Mouse (Mus musculus) MEL (cell line): ENCODE results near the gene Smarcc2. TPM values are rescaled to one million over a fixed set of nuclear protein-coding genes. Genes with fewer than 3 reads are reported as not detected.

Experiments used
- DNase-seq: peaks from one replicate; pipeline ENCODE4 v3.0.0; 2011; ENCODE audit warnings: low read depth, low spot score
- H3K27ac ChIP-seq: 2 replicates; pipeline ENCODE4 v1.5.1; 2012; ENCODE audit warnings: low read depth, mild to moderate bottlenecking, control low read depth, low read length, moderate library complexity; ENCODE audit not compliant: control insufficient read depth
- H3K27me3 ChIP-seq, 2 experiments: fragments of 150-350 bp in 1 of 2; sonication (generic) in 1 of 2; 2 replicates each; pipeline ENCODE4 v1.6.1; 2012; ENCODE audit warnings: low read length in 2 of 2, mild to moderate bottlenecking in 2 of 2, improper control_type of control experiment in 1 of 2, moderate library complexity in 1 of 2; ENCODE audit not compliant: insufficient read depth in 2 of 2, control insufficient read depth in 1 of 2
- H3K36me3 ChIP-seq, 2 experiments: 2 replicates each; pipeline ENCODE4 v1.6.1; 2012 to 2014; ENCODE audit warnings: low read length in 2 of 2, improper control_type of control experiment in 1 of 2, inconsistent platforms in 1 of 2, mild to moderate bottlenecking in 1 of 2; ENCODE audit not compliant: insufficient read depth in 2 of 2, control insufficient read depth in 1 of 2
- H3K4me1 ChIP-seq, 2 experiments: fragments of 150-350 bp in 1 of 2; sonication (generic) in 1 of 2; 2 replicates each; pipeline ENCODE4 v1.6.1; 2012; ENCODE audit warnings: low read length in 2 of 2, improper control_type of control experiment in 1 of 2, mild to moderate bottlenecking in 1 of 2; ENCODE audit not compliant: insufficient read depth in 2 of 2, control insufficient read depth in 1 of 2
- H3K4me3 ChIP-seq, 2 experiments: fragments of 150-350 bp in 1 of 2; sonication (generic) in 1 of 2; 2 replicates each; pipeline ENCODE4 v1.5.1; 2012; ENCODE audit warnings: low read depth in 2 of 2, low read length in 2 of 2, mild to moderate bottlenecking in 2 of 2, moderate library complexity in 2 of 2, control low read depth in 1 of 2, improper control_type of control experiment in 1 of 2; ENCODE audit not compliant: control insufficient read depth in 1 of 2, insufficient read depth in 1 of 2
- H3K79me2 ChIP-seq: 2 replicates; pipeline ENCODE4 v1.6.1; 2012; ENCODE audit warnings: mild to moderate bottlenecking, low read length, moderate library complexity; ENCODE audit not compliant: control insufficient read depth, poor library complexity, insufficient read depth
- H3K9ac ChIP-seq: 2 replicates; pipeline ENCODE4 v1.6.1; 2012; ENCODE audit warnings: low read depth, mild to moderate bottlenecking, control low read depth, low read length, moderate library complexity; ENCODE audit not compliant: control insufficient read depth, poor library complexity, severe bottlenecking
- H3K9me3 ChIP-seq: fragments of 150-350 bp; sonication (generic); replicated peaks from 2 replicates; pipeline ENCODE4 v1.6.1; 2012; ENCODE audit warnings: mild to moderate bottlenecking, low read length, improper control_type of control experiment, moderate library complexity; ENCODE audit not compliant: insufficient read depth
- CHD1 ChIP-seq: IDR thresholded peaks from 2 replicates; pipeline ENCODE4 v1.6.1; 2012; ENCODE audit warnings: low read depth, mild to moderate bottlenecking, inconsistent platforms, low read length, improper control_type of control experiment
- CTCF ChIP-seq, 3 experiments: IDR thresholded peaks in 2 of 3; conservative IDR thresholded peaks in 1 of 3; 2 replicates each; pipeline ENCODE4 v1.5.1; 2011 to 2012; ENCODE audit warnings: low read length in 3 of 3, low read depth in 2 of 3, mild to moderate bottlenecking in 2 of 3, improper control_type of control experiment in 1 of 3, inconsistent platforms in 1 of 3, mixed read lengths in 1 of 3, moderate library complexity in 1 of 3; ENCODE audit not compliant: control insufficient read depth in 1 of 3, insufficient read depth in 1 of 3, poor library complexity in 1 of 3, severe bottlenecking in 1 of 3
- E2F4 ChIP-seq: IDR thresholded peaks from 2 replicates; pipeline ENCODE4 v1.6.1; 2011; ENCODE audit warnings: low read depth, low read length, improper control_type of control experiment, borderline replicate concordance
- ELF1 ChIP-seq: IDR thresholded peaks from 2 replicates; pipeline ENCODE4 v1.6.1; 2014; ENCODE audit warnings: low read depth, mild to moderate bottlenecking, inconsistent platforms, low read length, improper control_type of control experiment, moderate library complexity
- ETS1 ChIP-seq: IDR thresholded peaks from 2 replicates; pipeline ENCODE4 v1.6.1; 2012; ENCODE audit warnings: low read depth, mild to moderate bottlenecking, inconsistent platforms, low read length, improper control_type of control experiment, moderate library complexity
- GABPA ChIP-seq: IDR thresholded peaks from 2 replicates; pipeline ENCODE4 v1.6.1; 2012; ENCODE audit warnings: low read depth, mild to moderate bottlenecking, inconsistent platforms, low read length, improper control_type of control experiment, moderate library complexity
- JUND ChIP-seq: IDR thresholded peaks from 2 replicates; pipeline ENCODE4 v1.6.1; 2011; ENCODE audit warnings: low read depth, mild to moderate bottlenecking, improper control_type of control experiment, low read length
- KAT2A ChIP-seq: conservative IDR thresholded peaks from 2 replicates; pipeline ENCODE4 v1.6.1; 2012; ENCODE audit warnings: low read depth, low read length, improper control_type of control experiment, inconsistent platforms
- MXI1 ChIP-seq: IDR thresholded peaks from 2 replicates; pipeline ENCODE4 v1.6.1; 2011; ENCODE audit warnings: mild to moderate bottlenecking, low read depth, low read length, improper control_type of control experiment
- MYC ChIP-seq: IDR thresholded peaks from 2 replicates; pipeline ENCODE4 v1.6.1; 2011; ENCODE audit warnings: low read depth, mild to moderate bottlenecking, low read length, improper control_type of control experiment, moderate library complexity
- POLR2A ChIP-seq, 2 experiments: IDR thresholded peaks; 2 replicates each; pipeline ENCODE4 v1.6.1; 2011 to 2012; ENCODE audit warnings: low read length in 2 of 2, mild to moderate bottlenecking in 2 of 2, control low read depth in 1 of 2, improper control_type of control experiment in 1 of 2, low read depth in 1 of 2, moderate library complexity in 1 of 2; ENCODE audit not compliant: control insufficient read depth in 1 of 2, insufficient read depth in 1 of 2, poor library complexity in 1 of 2
- POLR2AphosphoS2 ChIP-seq: IDR thresholded peaks from 2 replicates; pipeline ENCODE4 v1.6.1; 2011; ENCODE audit warnings: low read length, improper control_type of control experiment
- RAD21 ChIP-seq: IDR thresholded peaks from 2 replicates; pipeline ENCODE4 v1.6.1; 2011; ENCODE audit warnings: mild to moderate bottlenecking, low read depth, low read length, improper control_type of control experiment
- SMC3 ChIP-seq: IDR thresholded peaks from 2 replicates; pipeline ENCODE4 v1.6.1; 2011; ENCODE audit warnings: low read depth, low read length, improper control_type of control experiment
- TBP ChIP-seq: IDR thresholded peaks from 2 replicates; pipeline ENCODE4 v1.8.0; 2011; ENCODE audit warnings: low read depth, low read length, improper control_type of control experiment
- UBTF ChIP-seq: IDR thresholded peaks from 2 replicates; pipeline ENCODE4 v1.6.1; 2012; ENCODE audit warnings: low read depth, mild to moderate bottlenecking, inconsistent platforms, low read length, improper control_type of control experiment, moderate library complexity, borderline replicate concordance; ENCODE audit not compliant: insufficient read depth
- USF1 ChIP-seq: IDR thresholded peaks from 2 replicates; pipeline ENCODE4 v1.6.1; 2014; ENCODE audit warnings: low read depth, mild to moderate bottlenecking, inconsistent platforms, low read length, improper control_type of control experiment, moderate library complexity
- USF2 ChIP-seq, 2 experiments: IDR thresholded peaks; 2 replicates each; pipeline ENCODE4 v1.6.1; 2011 to 2012; ENCODE audit warnings: improper control_type of control experiment in 2 of 2, low read length in 2 of 2, borderline replicate concordance in 1 of 2, inconsistent platforms in 1 of 2, low read depth in 1 of 2, mild to moderate bottlenecking in 1 of 2; ENCODE audit not compliant: insufficient read depth in 1 of 2
- ZC3H11A ChIP-seq: IDR thresholded peaks from 2 replicates; pipeline ENCODE4 v1.6.1; 2012; ENCODE audit warnings: low read depth, mild to moderate bottlenecking, inconsistent platforms, low read length, improper control_type of control experiment
- ZNF384 ChIP-seq: IDR thresholded peaks from 2 replicates; pipeline ENCODE4 v1.6.1; 2012; ENCODE audit warnings: low read depth, mild to moderate bottlenecking, inconsistent platforms, low read length, improper control_type of control experiment
- polyA plus RNA-seq, 2 experiments: library from polyadenylated mRNA; stranded (reverse) in 1 of 2; unstranded in 1 of 2; fragments of >175 nt in 1 of 2; fragments of >200 nt in 1 of 2; gene quantifications; 2 replicates each; pipeline versions ENCODE4 v1.2.1 to v1.2.4; 2012; ENCODE audit warnings: low replicate concordance in 2 of 2, low read depth in 1 of 2; ENCODE audit not compliant: insufficient read length in 2 of 2, insufficient read depth in 1 of 2, missing spikeins in 1 of 2
- total RNA-seq: library from RNA; depleted of rRNA; stranded (reverse); fragments of 300-350 nt; gene quantifications from 2 replicates; pipeline ENCODE4 v1.2.3, GENCODE M21; 2012

The Smarcc2 gene
- total and polyA plus RNA-seq, 3 experiments, result 24.8 to 226 (median 68.8) TPM

GRCm38 (mm10) chr10:128518833-128519232 lies 59.8 kb downstream of the Smarcc2 start:
- Histone ChIP-seq H3K4me3 (no peak overlapping the region), H3K4me1 (peaks cover 0 to 3% of the 10 kb centered on the region in 2 experiments; a peak in 1 of 4 replicates), H3K79me2 (no peaks in the 10 kb centered on the region; the same call in 1 of the 2 replicates), H3K27me3 (no peaks in the 10 kb centered on the region), H3K9ac (no peak overlapping the region), H3K27ac (no peak overlapping the region), H3K36me3 (peaks cover 2 to 3% of the 10 kb centered on the region in 2 experiments; a peak in 2 of 4 replicates), H3K9me3 (no peaks in the 10 kb centered on the region)
- peak; percentile 58 for DNase-seq
- TF ChIP-seq SMC3 (peak; percentile 44), RAD21 (peak; percentile 60), ZNF384 (no peak), ZC3H11A (peak; percentile 35; the same call in 1 of the 2 replicates), CTCF (IDR thresholded peaks at IDR 0.05 in 2 of 3, conservative IDR thresholded peaks at IDR 0.05 in 1 of 3; ENCODE audit: control insufficient read depth in 1 of 3, insufficient read depth in 1 of 3, low read depth in 2 of 3, low read length in 3 of 3, poor library complexity in 1 of 3, severe bottlenecking in 1 of 3) (peak; percentile 64 to 69 (median 67))

GRCm38 (mm10) chr10:128520591-128520990 lies 61.5 kb downstream of the Smarcc2 start:
- H3K9ac ChIP-seq, result no peak overlapping the region
- H3K4me1 ChIP-seq, result peaks cover 0 to 5% of the 10 kb centered on the region in 2 experiments; a peak in 1 of 4 replicates
- no peak for DNase-seq
- H3K9me3 ChIP-seq, result no peaks in the 10 kb centered on the region
- no peaks in the 10 kb centered on the region for H3K27me3 ChIP-seq
- H3K4me3 ChIP-seq, result no peak overlapping the region
- no peak overlapping the region for H3K27ac ChIP-seq
- TF ChIP-seq CTCF (IDR thresholded peaks at IDR 0.05 in 2 of 3, conservative IDR thresholded peaks at IDR 0.05 in 1 of 3; ENCODE audit: control insufficient read depth in 1 of 3, insufficient read depth in 1 of 3, low read depth in 2 of 3, low read length in 3 of 3, poor library complexity in 1 of 3, severe bottlenecking in 1 of 3) (no peak), POLR2A (IDR thresholded peaks at IDR 0.05; ENCODE audit: control insufficient read depth in 1 of 2, insufficient read depth in 1 of 2, low read depth in 1 of 2, low read length in 2 of 2, poor library complexity in 1 of 2) (no peak), TBP (no peak), ELF1 (no peak), SMC3 (no peak), JUND (no peak), MXI1 (no peak), MYC (no peak), UBTF (no peak), USF2 (IDR thresholded peaks at IDR 0.05; ENCODE audit: borderline replicate concordance in 1 of 2, insufficient read depth in 1 of 2, low read depth in 1 of 2, low read length in 2 of 2) (no peak), ETS1 (no peak), E2F4 (no peak), POLR2AphosphoS2 (no peak), USF1 (no peak), GABPA (no peak), CHD1 (no peak), KAT2A (no peak)
- TF ChIP-seq, all 39 proteins: peak for 0
- Histone ChIP-seq H3K79me2 (peaks cover 8% of the 10 kb centered on the region), H3K36me3 (peaks cover 2 to 5% of the 10 kb centered on the region in 2 experiments; a peak in 2 of 4 replicates)
